Comparison of ENCODE assay signal across 10 mouse cellular contexts in genomic region chr13:104023356-104023911, GRCm38 (mm10).
A peak's percentile ranks its signal among the peaks of the same experiment; 100 is the strongest.
DNase-seq lines count a peak whose midpoint lies in the region; ATAC-seq and TF ChIP-seq lines count a peak whose summit lies in the region.
"Had no signal": no experiment of that assay in that cellular context is flagged by ENCODE, and none has a peak within 500 bp of the region (broad histone marks: within the 10 kb centered on the region; RNA-seq: fewer than 3 reads in every experiment).

No protein-coding gene starts in this region.

- H3K4me2 ChIP-seq in liver, embryonic 12.5 days = no peak overlapping the region
- peak overlapping the region; percentile 48 for H3K4me2 ChIP-seq in intestine, postnatal 0 days (replicated peaks; ENCODE audit: low read depth)
- no peak overlapping the region for H3K4me2 ChIP-seq in stomach, embryonic 15.5 days

- no peak for ATAC-seq in liver, embryonic 12.5 days
- peak; percentile 96 for ATAC-seq in intestine, postnatal 0 days
- ATAC-seq in stomach, embryonic 15.5 days (ENCODE audit: insufficient read depth, low FRiP score, low read depth) = no peak

- H3K36me3 ChIP-seq in liver, adult 2 months (ENCODE audit: control insufficient read depth, insufficient read depth, low read length) = no peaks in the 10 kb centered on the region
- H3K36me3 ChIP-seq in liver, embryonic 12.5 days = peaks cover 9% of the 10 kb centered on the region; the same call in 1 of the 2 replicates
- H3K36me3 ChIP-seq in intestine, postnatal 0 days (ENCODE audit: control insufficient read depth, insufficient read depth) = no peaks in the 10 kb centered on the region
- H3K36me3 ChIP-seq in stomach, embryonic 15.5 days = no peaks in the 10 kb centered on the region

- H3K9me3 ChIP-seq in liver, embryonic 12.5 days (replicated peaks) = 0 out of 2 replicates have a peak, but pooled peaks cover 4% of the 10 kb centered on the region
- no peaks in the 10 kb centered on the region for H3K9me3 ChIP-seq in intestine, postnatal 0 days (ENCODE audit: control insufficient read depth)
- no peaks in the 10 kb centered on the region for H3K9me3 ChIP-seq in stomach, embryonic 15.5 days

- TF ChIP-seq CTCF in liver, adult 2 months (IDR thresholded peaks at IDR 0.05; ENCODE audit: low read depth, low read length) = no peak
- no peak for TF ChIP-seq CTCF in intestine, postnatal 0 days (IDR thresholded peaks at IDR 0.05; ENCODE audit: low read depth)

- no peak for TF ChIP-seq POLR2A in liver, adult 2 months (IDR thresholded peaks at IDR 0.05; ENCODE audit: extremely low read depth, insufficient read depth, low read length)

- no peak overlapping the region for H3K4me3 ChIP-seq in liver, adult 2 months (ENCODE audit: insufficient read depth, low read depth, low read length)
- no peak overlapping the region for H3K4me3 ChIP-seq in liver, embryonic 12.5 days
- H3K4me3 ChIP-seq in intestine, postnatal 0 days (ENCODE audit: low read depth, low read length) = no peak overlapping the region
- no peak overlapping the region for H3K4me3 ChIP-seq in stomach, embryonic 15.5 days (replicated peaks)
- H3K4me3 ChIP-seq: erythroblast, embryonic 14.5 days; heart, adult 2 months had no signal

- peak; percentile 43 to 66 for DNase-seq in frontal cortex, adult 2 months (ENCODE audit: extremely low spot score in 1 of 2, low spot score in 1 of 2)
- DNase-seq in frontal cortex, postnatal 10 days (ENCODE audit: low spot score in 2 of 2) = no peak
- DNase-seq in liver, adult 2 months (ENCODE audit: extremely low read depth, low read depth, low spot score) = peak; percentile 59
- no peak for DNase-seq in cerebellum, adult 11-12 months
- DNase-seq in cerebellum, adult 11 months = no peak
- DNase-seq: heart, adult 2 months had no signal

- H3K4me1 ChIP-seq in liver, adult 2 months (ENCODE audit: control insufficient read depth, insufficient read depth, low read length) = no peaks in the 10 kb centered on the region
- H3K4me1 ChIP-seq in liver, embryonic 12.5 days = 0 out of 2 replicates have a peak, but pooled peaks cover 11% of the 10 kb centered on the region
- H3K4me1 ChIP-seq in intestine, postnatal 0 days (replicated peaks; ENCODE audit: control insufficient read depth, insufficient read depth, low read length) = 0 out of 2 replicates have a peak, but pooled peaks cover 6% of the 10 kb centered on the region
- peaks cover 8% of the 10 kb centered on the region; the same call in 1 of the 2 replicates for H3K4me1 ChIP-seq in stomach, embryonic 15.5 days

- H3K9ac ChIP-seq in liver, adult 2 months (ENCODE audit: low read depth, low read length) = no peak overlapping the region
- H3K9ac ChIP-seq in liver, embryonic 12.5 days = no peak overlapping the region
- peak overlapping the region; percentile 52 for H3K9ac ChIP-seq in intestine, postnatal 0 days (ENCODE audit: low read depth, low read length)
- no peak overlapping the region for H3K9ac ChIP-seq in stomach, embryonic 15.5 days

- H3K27me3 ChIP-seq in liver, adult 2 months (ENCODE audit: control insufficient read depth, insufficient read depth, low read length) = no peaks in the 10 kb centered on the region
- H3K27me3 ChIP-seq in liver, embryonic 12.5 days (replicated peaks) = no peaks in the 10 kb centered on the region
- H3K27me3 ChIP-seq in intestine, postnatal 0 days (replicated peaks; ENCODE audit: control insufficient read depth, insufficient read depth, low read length) = no peaks in the 10 kb centered on the region
- no peaks in the 10 kb centered on the region for H3K27me3 ChIP-seq in stomach, embryonic 15.5 days (replicated peaks)

- H3K27ac ChIP-seq in liver, adult 2 months (replicated peaks; ENCODE audit: insufficient read depth, low read depth, low read length) = no peak overlapping the region
- no peak overlapping the region for H3K27ac ChIP-seq in liver, embryonic 12.5 days
- H3K27ac ChIP-seq in intestine, postnatal 0 days (ENCODE audit: low read depth, low read length) = peak overlapping the region; percentile 95
- H3K27ac ChIP-seq in stomach, embryonic 15.5 days = peak overlapping the region; percentile 41; the same call in 1 of the 2 replicates
- H3K27ac ChIP-seq: heart, adult 2 months had no signal

- WGBS in liver, adult 2 months = 69% methylated on average over 11 of the region's 11 CpGs
- 74% methylated on average over 11 of the region's 11 CpGs for WGBS in liver, embryonic 12.5 days (ENCODE audit: insufficient replicate concordance)
- WGBS in intestine, postnatal 0 days = 22% methylated on average over 11 of the region's 11 CpGs
- 58% methylated on average over 11 of the region's 11 CpGs for WGBS in stomach, embryonic 15.5 days

- no peaks in the 10 kb centered on the region for H3K79me2 ChIP-seq in liver, adult 2 months (ENCODE audit: control insufficient read depth, insufficient read depth, low read length)

Comparison
In these comparisons a context has a peak if more than half of its experiments do, and no peak if none do; other contexts are left out.
1. DNase-seq: peak in frontal cortex, adult 2 months (2 of 2) and liver, adult 2 months (single experiment); none in frontal cortex, postnatal 10 days (0 of 2), cerebellum, adult 11-12 months (single experiment) and cerebellum, adult 11 months (single experiment).
2. H3K27ac ChIP-seq: peak in intestine, postnatal 0 days (single experiment) and stomach, embryonic 15.5 days (single experiment); none in liver, adult 2 months (single experiment) and liver, embryonic 12.5 days (single experiment).